Mouse (Mus musculus) kidney, adult 10 weeks (tissue): ENCODE results near the gene Cyb561d1. TPM values are rescaled to one million over a fixed set of nuclear protein-coding genes. Genes with fewer than 3 reads are reported as not detected.

Experiments used
- polyA plus RNA-seq: library from polyadenylated mRNA; stranded (reverse); fragments of 350-450 nt; fragmentation: Illumina TruSeq; extraction: RNeasy Lipid Tissue Mini Kit (QIAGEN cat#74804); gene quantifications from one replicate; pipeline ENCODE4 v1.2.3, GENCODE M21; 2014; ENCODE audit warnings: low read depth, low replicate concordance

Cyb561d1 gene
- 5.1 TPM for polyA plus RNA-seq

GRCm38 (mm10) chr3:108200329-108201323, at the start of gene Cyb561d1:
TSS of gene Cyb561d1 (minus strand) at chr3:108201212.

GRCm38 (mm10) chr3:108226558-108227350, 25.7 kb upstream of the Cyb561d1 start, which contains the start of gene Sypl2:
TSS of gene Sypl2 (minus strand) at chr3:108226648.

GRCm38 (mm10) chr3:108210771-108211139, 9.7 kb upstream of the Cyb561d1 start, which contains the start of gene Atxn7l2:
TSS of gene Atxn7l2 (minus strand) at chr3:108210934.

GRCm38 (mm10) chr3:108186098-108187047, 14.6 kb downstream of the Cyb561d1 start, which contains the start of gene Amigo1:
TSS of gene Amigo1 (plus strand) at chr3:108186335.

GRCm38 (mm10) chr3:108154656-108155055, 46.4 kb downstream of the Cyb561d1 start, which contains the start of gene Gpr61:
TSS of gene Gpr61 (minus strand) at chr3:108154882.

Other genes starting within 250 kb of the Cyb561d1 start
- not detected for gene Gstm3, start 231.9 kb downstream of the Cyb561d1 start, polyA plus RNA-seq
- gene Gstm2, start 214.8 kb downstream of the Cyb561d1 start, polyA plus RNA-seq = 66.2 TPM
- 53.9 TPM for gene Gstm1, start 183.2 kb downstream of the Cyb561d1 start, polyA plus RNA-seq
- 3.7 TPM for gene Gstm4, start 156.3 kb downstream of the Cyb561d1 start, polyA plus RNA-seq
- 8.5 TPM for gene Ampd2, start 114.6 kb downstream of the Cyb561d1 start, polyA plus RNA-seq
- gene Gnat2, start 108.4 kb downstream of the Cyb561d1 start, polyA plus RNA-seq = 0.77 TPM
- 225 TPM for gene Gnai3, start 55.1 kb downstream of the Cyb561d1 start, polyA plus RNA-seq
- not detected for gene Gpr61, start 46.3 kb downstream of the Cyb561d1 start, polyA plus RNA-seq
- 7.6 TPM for gene Amigo1, start 14.9 kb downstream of the Cyb561d1 start, polyA plus RNA-seq
- gene Atxn7l2, start 9.7 kb upstream of the Cyb561d1 start, polyA plus RNA-seq = 2.3 TPM
- gene Sypl2, start 25.4 kb upstream of the Cyb561d1 start, polyA plus RNA-seq = 14.7 TPM
- gene Psma5, start 55.7 kb upstream of the Cyb561d1 start, polyA plus RNA-seq = 101 TPM
- gene Sort1, start 82.9 kb upstream of the Cyb561d1 start, polyA plus RNA-seq = 24.3 TPM
- gene Mybphl, start 163.7 kb upstream of the Cyb561d1 start, polyA plus RNA-seq = not detected
- gene Psrc1, start 182.6 kb upstream of the Cyb561d1 start, polyA plus RNA-seq = not detected
- 2.6 TPM for gene Celsr2, start 214.3 kb upstream of the Cyb561d1 start, polyA plus RNA-seq
- gene Sars, start 244.0 kb upstream of the Cyb561d1 start, polyA plus RNA-seq = 19.5 TPM